Mouse (Mus musculus) thymus, postnatal 25 days (tissue): Measurements from ENCODE around the gene Lrrc47.
A peak's percentile ranks its signal among the peaks of the same experiment; 100 is the strongest.

Source experiments
- DNase-seq: peaks from one replicate; pipeline ENCODE4 v3.0.0; 2022

The Lrrc47 gene

DNA sequence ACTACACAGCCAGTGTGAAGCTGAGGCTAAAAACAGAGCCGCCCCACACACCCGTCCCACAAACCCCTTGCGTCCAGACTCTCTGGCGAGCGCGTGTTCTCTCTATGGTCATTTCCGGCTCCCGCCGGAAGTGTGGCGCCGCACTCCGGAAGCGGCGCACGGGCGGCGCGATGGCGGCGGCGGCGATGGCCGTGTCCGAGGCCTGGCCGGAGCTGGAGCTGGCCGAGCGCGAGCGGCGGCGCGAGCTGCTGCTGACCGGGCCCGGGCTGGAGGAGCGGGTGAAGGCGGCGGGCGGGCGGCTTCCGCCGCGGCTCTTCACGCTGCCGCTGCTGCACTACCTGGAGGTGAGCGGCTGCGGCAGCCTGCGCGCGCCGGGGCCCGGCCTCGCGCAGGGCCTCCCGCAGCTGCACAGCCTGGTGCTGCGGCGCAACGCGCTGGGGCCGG lies at the start of gene Lrrc47:
Lrrc47 (plus strand) TSS at position 86 of the 444 bp plus-strand sequence.
- peak; percentile 80 for DNase-seq

GRCm38 (mm10) chr4:153962631-153963030 lies 48.9 kb upstream of the Lrrc47 start:
- DNase-seq: no peak

DNA sequence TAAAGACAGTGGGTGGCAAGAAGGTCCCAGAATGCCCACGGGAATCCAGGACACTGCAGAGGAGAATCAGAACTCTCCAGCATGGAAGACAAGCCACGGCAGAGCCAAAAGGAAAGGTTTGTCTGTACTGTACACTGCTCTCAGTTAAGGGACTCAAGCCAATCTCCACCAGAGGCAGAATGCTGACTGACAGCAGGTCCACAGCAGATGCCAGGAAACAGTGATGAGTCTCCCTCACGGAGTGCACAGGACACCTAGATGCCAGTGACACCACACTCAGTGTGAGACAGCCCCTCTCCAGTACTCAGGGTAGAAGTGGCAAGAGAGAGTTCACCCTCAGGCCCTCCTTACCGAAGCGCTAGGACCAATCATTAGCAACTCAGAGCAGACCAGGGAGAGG lies 44.9 kb upstream of the Lrrc47 start:
- DNase-seq: no peak

DNA sequence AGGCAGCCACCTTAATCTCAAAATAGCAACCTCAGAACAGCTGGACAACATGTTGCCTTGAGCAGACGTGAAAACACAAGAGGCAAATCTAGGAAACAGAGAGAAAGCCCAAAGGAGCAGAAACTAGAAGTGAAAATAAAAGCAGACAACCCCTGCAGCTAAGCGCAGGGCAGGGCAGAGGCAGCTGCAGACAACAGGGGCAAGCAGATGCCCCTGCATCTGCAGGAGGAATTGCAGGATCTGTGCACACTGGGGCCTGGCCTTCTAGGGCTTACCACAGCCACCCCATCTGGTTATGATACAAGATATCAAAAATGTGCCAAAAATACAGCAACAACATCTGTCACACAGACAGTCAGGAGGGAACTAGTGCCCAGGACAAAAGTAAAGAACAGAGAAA lies 44.0 kb upstream of the Lrrc47 start:
- DNase-seq: no peak

DNA sequence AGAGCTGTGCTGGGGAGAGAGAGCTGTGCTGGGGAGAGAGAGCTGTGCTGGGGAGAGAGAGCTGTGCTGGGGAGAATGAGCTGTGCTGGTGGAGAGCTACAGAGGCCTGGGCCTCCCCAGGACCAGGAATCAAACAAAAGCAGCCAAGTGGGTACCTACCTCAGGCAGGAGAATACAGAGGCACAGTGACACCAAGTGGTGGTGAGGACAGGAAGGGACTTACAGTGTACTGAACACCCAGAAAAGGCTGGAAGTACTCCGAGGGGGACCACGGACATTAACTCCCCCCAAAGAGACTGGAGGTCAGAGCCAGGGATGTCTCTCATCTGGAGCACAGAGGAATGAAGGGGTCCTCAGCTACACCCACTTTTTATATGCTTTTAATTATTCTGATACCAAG lies 43.5 kb upstream of the Lrrc47 start:
- DNase-seq: no peak

DNA sequence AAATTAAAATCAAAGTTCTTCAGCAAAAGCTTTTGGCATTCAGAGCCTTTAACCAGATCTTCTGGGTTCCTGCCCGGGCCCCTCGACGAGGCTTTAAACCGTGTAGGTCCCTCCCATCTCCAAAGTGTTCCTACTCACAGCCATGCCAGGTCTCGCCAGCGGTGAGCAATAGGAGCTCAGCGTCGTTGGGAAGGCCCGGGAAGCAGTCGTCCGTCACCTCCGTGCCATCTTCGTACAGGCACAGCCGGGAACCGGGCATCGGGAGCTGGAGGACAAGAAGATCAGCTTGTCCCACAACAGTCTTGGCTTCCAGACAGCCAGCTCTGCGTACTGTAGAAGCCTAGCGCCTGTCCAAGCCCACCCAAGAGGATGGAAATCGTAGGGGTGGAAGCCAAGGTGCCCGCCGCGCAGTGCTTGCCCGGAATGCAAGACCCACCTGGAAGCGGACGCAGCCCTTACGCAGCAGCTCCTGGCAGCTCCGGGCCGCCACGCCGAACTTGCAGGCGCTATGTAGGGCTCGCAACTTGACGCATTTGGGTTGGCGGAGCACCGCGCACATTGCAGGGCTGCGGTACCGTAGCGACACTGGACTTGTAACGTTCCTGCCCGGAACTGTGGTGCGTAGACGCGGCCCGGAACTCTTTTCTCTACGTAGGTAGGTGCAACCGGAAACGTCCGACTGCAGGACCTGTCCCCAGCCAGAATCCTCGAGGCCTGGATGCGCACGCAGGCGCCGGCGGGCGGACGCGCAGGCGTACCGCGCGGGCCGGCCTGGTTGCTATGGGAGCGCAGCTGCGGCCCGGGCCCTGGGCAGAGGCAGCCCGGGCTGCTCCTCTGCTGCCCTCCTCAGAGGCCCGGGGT lies 36.9 kb upstream of the Lrrc47 start, which contains the start of the genes Dffb and Cep104:
Dffb (minus strand) TSS at position 696 of the 861 bp plus-strand sequence.
Cep104 (plus strand) TSS at position 764 of the 861 bp plus-strand sequence.
- peak; percentile 91 for DNase-seq

- DNase-seq: no peak
These were observed 36.3 kb upstream of the Lrrc47 start for GRCm38 (mm10) chr4:153975292-153975662.

- no peak for DNase-seq
These were observed 35.8 kb upstream of the Lrrc47 start for GRCm38 (mm10) chr4:153975768-153976167.

DNA sequence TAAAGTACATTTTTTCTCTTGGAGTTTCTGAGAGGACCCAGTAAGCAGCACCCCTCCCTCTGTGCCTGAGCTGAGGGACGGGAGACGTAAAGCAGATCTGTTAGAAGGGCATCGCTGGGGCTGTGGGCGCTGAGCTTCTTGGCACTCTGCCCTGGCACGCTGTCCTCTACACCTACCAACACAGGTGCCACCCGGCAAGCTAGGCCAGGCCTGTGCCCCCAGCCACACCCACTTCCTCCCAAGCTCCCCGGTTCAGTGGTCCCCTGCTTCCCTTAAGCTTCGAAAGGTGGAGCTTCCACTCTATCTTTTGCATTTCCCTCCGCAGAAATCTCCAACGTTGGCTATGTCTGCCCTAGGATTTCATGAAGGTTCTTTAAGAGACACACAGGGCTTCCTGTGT lies 32.3 kb upstream of the Lrrc47 start:
- DNase-seq: no peak

DNA sequence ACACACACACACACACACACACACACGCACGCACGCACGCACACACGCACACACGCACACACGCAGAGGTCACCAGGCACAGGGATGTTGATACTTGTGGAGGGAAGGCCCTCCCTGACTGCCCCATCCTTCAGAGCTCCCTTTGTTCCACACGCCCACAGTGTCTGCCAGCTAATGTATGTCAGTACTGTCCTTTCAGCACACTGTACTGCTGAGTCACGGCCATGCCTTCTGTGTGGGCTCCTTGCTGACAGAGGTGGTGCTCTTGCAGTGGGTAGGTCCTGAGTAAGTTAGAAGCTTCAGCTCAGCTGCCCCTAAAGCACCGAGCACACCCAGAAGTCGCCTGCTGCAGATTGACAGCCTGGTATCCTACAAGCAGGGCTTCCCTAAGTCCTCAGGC lies 31.1 kb upstream of the Lrrc47 start:
- no peak for DNase-seq

DNA sequence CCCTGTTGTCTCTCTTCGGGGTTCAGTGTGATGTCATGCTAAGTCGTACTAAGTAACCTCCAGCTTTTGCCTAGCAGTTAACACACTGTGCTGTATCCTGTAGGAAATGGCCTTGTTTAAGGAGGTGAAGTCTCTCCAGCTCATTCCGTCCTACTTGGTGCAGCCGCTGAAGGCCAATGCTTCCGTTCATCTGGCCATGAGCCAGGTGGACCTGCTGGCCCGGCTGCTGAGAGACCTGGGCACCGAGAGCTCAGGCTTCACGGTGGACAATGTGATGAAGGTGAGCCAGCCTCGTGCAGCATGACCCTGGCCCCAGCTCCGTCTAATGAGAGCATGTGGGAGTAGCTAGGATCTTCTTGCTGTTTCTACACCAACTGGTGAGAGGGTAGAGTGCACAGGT lies 18.8 kb upstream of the Lrrc47 start:
- DNase-seq: no peak

DNA sequence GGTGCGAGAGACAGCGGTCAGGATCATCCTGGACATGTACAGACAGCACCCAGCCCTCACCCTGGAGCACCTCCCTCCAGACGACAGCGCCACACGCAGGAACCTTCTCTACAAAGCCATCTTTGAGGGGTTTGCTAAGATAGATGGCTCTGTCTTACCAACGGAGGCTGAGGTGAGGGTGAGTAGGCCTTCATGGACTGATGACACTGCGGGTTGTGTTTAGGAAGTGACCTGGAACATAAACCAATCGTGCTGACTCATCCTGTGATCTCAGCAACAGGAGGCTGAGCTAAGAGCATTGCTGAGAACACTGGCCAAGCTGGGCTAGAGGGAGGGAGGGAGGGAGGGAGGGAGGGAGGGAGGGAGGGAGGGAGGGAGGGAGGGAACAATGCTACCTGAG lies 18.0 kb upstream of the Lrrc47 start:
- no peak for DNase-seq

- DNase-seq: no peak
These were observed 6.0 kb upstream of the Lrrc47 start for GRCm38 (mm10) chr4:154005488-154005887.

DNA sequence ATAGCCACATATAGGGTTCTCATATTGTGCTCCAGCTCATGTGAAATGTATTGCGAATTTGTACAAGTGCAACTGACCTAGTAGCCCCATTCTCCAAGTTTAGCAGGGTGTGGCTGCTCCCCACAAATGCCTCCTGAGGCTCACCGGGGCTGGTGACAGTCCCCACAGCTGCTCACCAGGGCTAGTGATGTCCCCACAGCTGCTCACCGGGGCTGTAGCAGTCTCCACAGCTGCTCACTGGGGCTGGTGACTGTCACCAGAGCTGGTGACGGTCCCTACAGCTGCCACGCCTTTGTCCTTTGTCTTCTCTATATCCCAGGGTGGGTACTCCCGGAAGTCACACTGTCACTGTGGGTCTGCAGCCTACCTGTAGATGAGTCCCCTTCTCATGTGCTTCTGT lies 5.3 kb upstream of the Lrrc47 start:
- no peak for DNase-seq

DNA sequence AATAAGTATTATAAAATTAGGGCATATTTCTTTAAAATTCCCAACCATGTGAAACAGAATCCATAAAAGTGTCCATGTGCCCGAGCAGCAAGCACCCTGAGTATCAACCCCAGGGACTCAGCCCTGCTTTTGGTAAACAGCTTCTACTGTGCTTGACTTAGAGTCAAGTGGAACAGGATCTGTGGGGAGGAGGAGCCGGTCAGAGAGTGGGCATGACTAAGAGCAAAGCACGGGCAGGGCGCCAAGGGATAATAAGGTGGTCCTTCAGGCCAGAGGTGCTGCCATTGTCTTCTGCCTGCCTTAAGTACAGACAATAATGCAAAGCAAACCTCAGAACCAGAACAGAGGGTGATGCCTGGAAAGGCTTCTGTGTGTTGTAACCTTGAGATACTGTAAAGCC lies 3.8 kb upstream of the Lrrc47 start:
- DNase-seq: no peak

DNA sequence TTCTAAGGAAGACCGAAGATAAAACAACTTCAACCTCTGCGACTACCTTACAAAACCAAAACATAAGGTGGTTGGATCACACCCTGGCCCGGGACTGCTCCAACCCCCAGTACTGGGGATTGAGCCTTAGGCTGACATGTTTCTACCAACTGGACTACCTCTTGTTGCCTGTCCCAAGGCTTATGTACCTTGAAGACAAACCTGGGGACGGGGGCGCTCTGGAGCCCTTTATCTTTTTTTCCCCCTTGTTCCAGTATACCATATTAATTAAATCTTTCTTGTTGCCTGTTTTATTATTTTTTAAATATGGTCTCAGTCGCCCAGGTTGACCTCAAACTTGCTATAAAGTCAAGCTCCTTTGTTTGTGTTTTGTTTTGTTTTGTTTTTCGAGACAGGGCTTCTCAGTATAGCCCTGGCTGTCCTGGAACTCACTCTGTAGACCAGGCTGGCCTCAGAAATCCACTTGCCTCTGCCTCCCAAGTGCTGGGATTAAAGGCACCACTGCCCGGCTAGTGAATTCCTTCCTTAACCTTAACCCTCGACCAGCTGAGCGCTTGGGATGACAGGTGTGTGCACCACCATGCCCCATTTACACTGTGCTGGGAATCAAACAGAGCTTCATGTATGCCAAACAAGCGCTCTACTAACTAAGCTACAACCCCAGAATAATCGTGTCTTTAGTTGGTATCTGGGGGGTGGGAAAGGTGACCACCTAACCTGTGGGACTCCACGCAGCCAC lies 455 bp upstream of the Lrrc47 start:
- DNase-seq: no peak

- DNase-seq: peak; percentile 31
These were observed 776 bp downstream of the Lrrc47 start for GRCm38 (mm10) chr4:154012132-154012882.

- no peak for DNase-seq
These were observed 3.9 kb downstream of the Lrrc47 start for GRCm38 (mm10) chr4:154015476-154015875.

DNA sequence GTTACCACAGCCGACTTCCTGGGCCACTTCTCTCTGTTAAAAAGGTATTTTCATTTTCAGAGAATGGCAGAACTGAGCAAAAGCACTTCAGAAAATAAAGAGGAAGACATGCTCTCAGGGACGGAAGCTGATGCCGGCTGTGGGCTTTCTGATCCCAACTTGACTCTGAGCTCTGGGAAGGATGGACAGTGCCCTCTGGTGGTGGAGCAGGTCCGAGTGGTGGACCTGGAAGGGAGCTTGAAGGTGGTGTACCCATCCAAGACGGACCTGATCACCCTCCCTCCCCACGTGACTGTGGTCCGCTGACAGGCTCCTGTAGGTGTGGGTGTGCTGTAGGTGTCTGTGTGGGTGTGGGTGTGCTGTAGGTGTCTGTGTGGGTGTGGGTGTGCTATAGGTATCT lies 8.0 kb downstream of the Lrrc47 start:
- DNase-seq: peak; percentile 50

DNA sequence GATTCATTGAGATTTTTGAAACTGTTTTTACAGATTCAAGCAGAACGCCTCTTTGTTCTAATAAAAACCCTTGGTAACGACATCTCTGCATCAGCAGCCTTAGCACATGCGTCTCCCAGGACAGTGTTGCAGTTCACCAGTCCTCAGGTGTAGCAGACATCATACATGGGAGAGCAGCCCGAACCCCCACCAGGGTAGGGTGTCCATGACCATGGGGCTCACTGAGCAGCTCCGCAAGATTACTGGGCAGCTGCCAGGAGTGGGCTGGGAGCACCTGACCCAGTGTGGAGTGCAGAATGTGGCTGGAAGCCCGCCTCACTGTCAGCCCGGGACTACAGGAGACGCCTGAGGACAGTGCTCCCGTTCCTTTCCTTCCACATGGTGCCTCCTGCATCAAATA lies 9.9 kb downstream of the Lrrc47 start:
- no peak for DNase-seq

DNA sequence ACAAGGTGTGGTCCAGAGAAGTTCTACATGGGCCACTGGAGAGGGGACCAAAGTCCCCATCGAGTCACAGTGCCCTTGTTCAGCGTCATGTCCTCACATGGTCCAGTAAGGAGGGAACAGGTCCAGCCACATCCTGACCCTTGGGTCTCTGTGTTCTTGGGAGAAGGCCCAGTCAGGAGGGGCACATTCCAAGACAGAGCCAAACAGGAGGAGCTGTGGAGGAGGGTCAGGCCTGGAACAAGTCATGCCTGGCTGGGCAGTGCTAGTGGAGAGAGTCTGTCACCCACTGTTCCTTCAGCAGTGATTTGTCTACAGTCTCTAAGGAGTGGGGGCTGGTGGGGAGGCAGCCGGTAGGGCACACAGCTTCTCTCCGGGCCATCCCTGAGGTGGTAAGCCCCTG lies 10.9 kb downstream of the Lrrc47 start:
- DNase-seq: no peak

DNA sequence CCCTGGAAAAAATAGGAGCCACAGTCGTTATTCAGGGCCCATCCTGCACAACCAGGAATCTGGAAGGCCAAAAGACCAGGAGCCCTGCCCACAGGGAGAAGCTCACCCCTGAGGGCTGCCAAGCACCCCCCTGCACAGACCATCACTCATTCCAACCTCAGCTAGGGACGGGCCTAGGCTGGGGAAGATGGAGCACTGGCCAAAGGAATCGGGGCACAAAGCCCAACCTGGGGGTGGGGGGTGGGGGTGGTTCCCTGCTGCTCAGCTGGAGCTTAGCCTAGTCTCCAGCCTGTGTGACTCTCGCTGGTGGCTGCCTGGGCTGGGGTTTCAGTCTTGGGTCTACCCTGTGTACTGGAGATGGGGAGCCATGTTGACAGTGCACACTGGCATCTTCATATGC lies 11.3 kb downstream of the Lrrc47 start:
- DNase-seq: no peak
